Mouse (Mus musculus) central nervous system, embryonic 14 days (tissue): ENCODE measurements around the gene Olfr554. TPM values are rescaled to one million over a fixed set of nuclear protein-coding genes. Genes with fewer than 3 reads are reported as not detected.

Source experiments
- polyA plus RNA-seq: library from polyadenylated mRNA; depleted of rRNA; stranded (reverse); fragments of >200 nt; gene quantifications from 2 replicates; pipeline ENCODE4 v1.2.3, GENCODE M21; 2012; rRNA removed

Olfr554 gene
- polyA plus RNA-seq: not detected in 2 replicates

DNA sequence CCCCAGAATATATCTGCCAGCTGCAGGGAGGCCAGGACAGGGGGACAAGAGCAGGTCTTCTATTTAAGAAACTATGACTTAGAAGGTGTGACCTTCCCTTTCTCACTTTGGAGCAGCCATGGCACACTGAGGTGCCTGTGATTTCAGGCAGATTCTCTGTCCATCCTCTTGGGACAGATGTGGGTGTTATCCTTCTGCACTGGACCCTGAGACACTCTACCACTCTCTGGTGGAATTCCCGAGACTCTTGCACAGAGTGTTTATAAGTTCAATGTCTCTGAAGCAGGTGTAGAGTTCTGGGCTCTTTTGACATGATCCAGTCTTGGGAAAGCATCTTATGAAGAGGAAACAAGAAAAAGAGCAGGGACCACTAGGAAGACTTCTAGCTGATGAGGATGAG, at the start of gene Olfr554:
Gene Olfr554, plus strand, starts transcription at position 301 of the 400 bp plus-strand sequence.

DNA sequence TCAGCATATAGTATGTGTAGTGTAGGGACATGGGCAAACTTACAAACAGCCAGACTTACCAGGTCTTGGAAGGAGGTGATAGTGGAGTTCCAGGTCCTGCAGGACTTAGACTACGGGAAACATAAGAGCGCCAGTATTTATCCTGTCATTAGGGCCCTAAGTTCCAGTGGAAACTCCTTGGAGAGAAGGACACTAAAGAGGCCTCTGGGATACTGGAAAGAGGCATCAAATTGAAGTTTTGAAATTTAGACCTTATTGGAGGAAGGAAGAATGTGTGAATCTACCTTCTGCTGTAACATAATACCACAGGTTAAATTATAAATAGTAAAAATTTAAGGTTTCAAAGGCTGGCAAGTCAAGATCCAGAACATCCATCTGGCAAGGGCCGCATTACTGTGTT, 46.4 kb upstream of the Olfr554 start, which contains the start of gene Olfr551:
Gene Olfr551, minus strand, starts transcription at position 101 of the 400 bp plus-strand sequence.

DNA sequence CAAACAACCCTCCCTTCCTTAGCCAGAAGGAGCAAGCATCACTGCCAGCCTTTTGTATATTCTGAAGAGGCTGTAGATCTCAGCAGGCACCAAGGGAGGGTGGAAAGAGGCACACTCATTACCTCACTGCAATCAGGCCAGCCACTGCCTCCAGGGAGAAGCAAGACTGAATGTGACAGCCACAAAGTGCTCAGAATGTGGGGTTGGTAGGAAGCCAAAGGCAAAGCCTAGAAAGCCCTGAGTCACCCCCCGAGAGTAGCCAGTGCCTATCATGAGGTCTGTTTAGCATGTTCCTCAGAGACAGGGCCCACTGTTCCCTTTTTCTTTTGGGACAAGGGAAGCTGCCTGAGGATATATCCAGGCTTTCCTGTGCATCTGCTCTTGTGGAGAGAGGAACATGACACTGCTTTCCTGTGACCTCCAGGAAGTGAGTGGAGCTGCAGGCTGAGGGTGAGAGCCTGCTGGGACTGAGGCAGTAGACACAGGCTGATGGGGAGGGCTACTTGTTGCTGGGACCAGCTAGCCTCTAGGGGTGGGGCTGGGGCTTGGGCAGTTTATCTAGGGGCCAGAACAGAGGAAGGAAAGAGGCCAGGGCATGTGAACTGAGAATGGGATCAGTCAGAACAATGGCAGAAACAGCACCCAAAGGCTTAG, 40.7 kb upstream of the Olfr554 start, which contains the start of gene Olfr552:
Gene Olfr552, plus strand, starts transcription at position 393 of the 654 bp plus-strand sequence.

DNA sequence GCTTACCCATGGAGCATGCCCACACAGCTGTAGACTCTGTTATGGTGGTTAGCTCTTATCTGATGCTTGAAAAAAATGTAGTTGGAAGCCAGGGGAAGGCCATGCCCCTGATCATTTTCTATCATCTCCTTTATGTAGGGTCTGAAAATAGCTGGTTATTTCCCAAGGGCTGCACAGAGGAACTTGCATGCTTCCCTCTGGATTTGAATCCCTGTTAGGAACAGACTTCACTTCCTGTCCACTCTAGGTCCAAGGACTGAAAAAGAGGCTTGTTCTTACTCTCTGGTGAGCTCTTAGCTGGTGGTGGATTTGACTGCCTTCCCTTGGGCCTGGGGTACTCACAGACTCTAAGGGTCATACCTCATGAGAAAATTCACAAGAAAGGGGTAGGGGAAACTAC, 20.1 kb upstream of the Olfr554 start, which contains the start of gene Olfr553:
Gene Olfr553, minus strand, starts transcription at position 101 of the 400 bp plus-strand sequence.

DNA sequence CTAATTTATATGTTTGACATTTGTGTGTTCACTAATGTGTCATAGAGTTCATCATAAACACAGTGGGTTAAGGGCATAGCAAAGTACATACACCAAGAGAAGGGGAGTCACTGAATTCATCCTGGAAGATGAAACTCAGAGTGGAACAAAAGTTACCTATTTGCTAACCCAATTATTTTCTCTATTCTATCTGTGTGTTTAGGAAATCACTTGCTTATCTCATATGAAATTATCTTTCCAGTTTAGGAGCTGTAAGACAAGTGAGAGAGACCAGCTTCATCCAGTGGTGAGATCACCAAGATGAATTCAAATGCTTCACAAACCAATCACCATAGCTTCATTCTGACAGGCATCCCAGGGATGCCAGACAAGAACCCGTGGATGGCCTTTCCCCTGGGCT, 20.3 kb downstream of the Olfr554 start, which contains the start of gene Olfr555:
Gene Olfr555, plus strand, starts transcription at position 301 of the 400 bp plus-strand sequence.

DNA sequence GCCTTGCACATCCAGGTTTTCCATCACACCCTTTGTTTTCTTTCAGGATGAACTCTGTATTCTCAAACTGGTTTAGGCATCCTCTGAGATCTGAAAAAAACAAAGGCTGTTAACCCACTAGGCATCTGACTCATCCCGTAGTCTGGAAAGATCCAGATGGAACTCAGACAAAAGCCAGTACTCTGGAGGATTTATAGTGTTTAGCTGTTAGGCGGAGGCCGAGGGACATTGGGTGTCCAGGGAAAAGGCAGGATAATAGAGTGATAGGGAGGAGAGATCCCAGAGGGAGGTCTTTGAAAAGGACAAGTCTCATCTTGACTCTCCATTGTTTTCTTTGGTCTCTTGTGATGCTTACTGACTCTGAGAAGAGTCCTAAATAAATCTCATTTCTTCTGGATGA, 26.4 kb downstream of the Olfr554 start, which contains the start of gene Olfr556:
Gene Olfr556, plus strand, starts transcription at position 301 of the 400 bp plus-strand sequence.

DNA sequence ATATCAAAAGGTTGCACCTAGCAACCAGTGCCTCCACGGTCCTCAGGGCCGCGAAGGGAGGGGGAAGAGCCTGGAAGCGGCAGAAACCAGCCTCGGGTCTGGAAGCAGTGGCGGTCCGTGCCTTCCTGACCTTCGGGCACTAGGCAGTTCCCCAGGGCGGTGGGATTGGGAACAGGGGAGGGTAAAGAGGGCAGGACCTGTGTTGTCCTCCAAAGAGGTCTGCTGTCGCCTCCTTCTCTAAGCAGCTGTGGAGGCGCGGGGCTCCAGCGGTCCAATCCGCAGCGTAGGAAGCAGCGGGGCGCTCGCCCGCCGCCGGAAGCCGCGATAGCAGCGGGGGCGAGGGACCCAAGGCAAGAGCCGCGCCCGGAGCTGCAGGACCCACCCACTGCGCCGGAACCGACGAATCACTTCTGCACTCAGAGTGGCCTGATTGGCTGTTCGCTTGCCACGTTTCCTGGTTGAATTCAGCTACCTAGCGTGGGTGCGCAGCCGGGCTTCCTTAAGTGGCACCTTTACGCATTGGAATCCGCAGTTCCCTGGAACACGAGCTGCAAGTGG, 48.8 kb downstream of the Olfr554 start, which contains the start of gene Trim68:
Gene Trim68, minus strand, starts transcription at position 384 of the 558 bp plus-strand sequence.

Other genes starting within 250 kb of the Olfr554 start
- gene Rrm1, start 196.7 kb upstream of the Olfr554 start, polyA plus RNA-seq: 56.1 and 67.0 TPM in 2 replicates
- gene Olfr543, start 156.8 kb upstream of the Olfr554 start, polyA plus RNA-seq: not detected in 2 replicates
- not detected in 2 replicates for gene Olfr544, start 150.1 kb upstream of the Olfr554 start, polyA plus RNA-seq
- not detected in 2 replicates for gene Olfr545, start 138.9 kb upstream of the Olfr554 start, polyA plus RNA-seq
- not detected in 2 replicates for gene Olfr547, start 103.7 kb upstream of the Olfr554 start, polyA plus RNA-seq
- not detected in 2 replicates for gene Olfr548-ps1, start 97.5 kb upstream of the Olfr554 start, polyA plus RNA-seq
- gene Olfr549, start 88.6 kb upstream of the Olfr554 start, polyA plus RNA-seq: not detected in 2 replicates
- 2.2 and 3.0 TPM in 2 replicates for gene Trim21, start 72.9 kb upstream of the Olfr554 start, polyA plus RNA-seq
- not detected in 2 replicates for gene Olfr550, start 67.0 kb upstream of the Olfr554 start, polyA plus RNA-seq
- gene Olfr551, start 46.5 kb upstream of the Olfr554 start, polyA plus RNA-seq: not detected in 2 replicates
- gene Olfr552, start 40.7 kb upstream of the Olfr554 start, polyA plus RNA-seq: 0.01 TPM in 1 of 2 replicates, not detected in the other
- gene Olfr553, start 20.2 kb upstream of the Olfr554 start, polyA plus RNA-seq: not detected in 2 replicates
- not detected in 2 replicates for gene Olfr555, start 20.4 kb downstream of the Olfr554 start, polyA plus RNA-seq
- gene Olfr556, start 26.5 kb downstream of the Olfr554 start, polyA plus RNA-seq: not detected in 2 replicates
- 14.8 and 22.7 TPM in 2 replicates for gene Trim68, start 48.9 kb downstream of the Olfr554 start, polyA plus RNA-seq
- gene Olfr557, start 57.5 kb downstream of the Olfr554 start, polyA plus RNA-seq: not detected in 2 replicates
- 0.07 and 0.29 TPM in 2 replicates for gene Olfr558, start 63.8 kb downstream of the Olfr554 start, polyA plus RNA-seq
- gene Olfr33, start 80.6 kb downstream of the Olfr554 start, polyA plus RNA-seq: not detected in 2 replicates
- not detected in 2 replicates for gene Olfr559, start 89.1 kb downstream of the Olfr554 start, polyA plus RNA-seq
- gene Olfr560, start 120.9 kb downstream of the Olfr554 start, polyA plus RNA-seq: not detected in 2 replicates
- 0.09 and 0.43 TPM in 2 replicates for gene Olfr78, start 121.0 kb downstream of the Olfr554 start, polyA plus RNA-seq
- gene Olfr561, start 132.8 kb downstream of the Olfr554 start, polyA plus RNA-seq: not detected in 2 replicates
- gene Olfr564, start 165.0 kb downstream of the Olfr554 start, polyA plus RNA-seq: not detected in 2 replicates
- gene Olfr566, start 220.3 kb downstream of the Olfr554 start, polyA plus RNA-seq: not detected in 2 replicates
- not detected in 2 replicates for gene Olfr568, start 238.7 kb downstream of the Olfr554 start, polyA plus RNA-seq